Mouse (Mus musculus): ENCODE results near the gene Mmp23. TPM values are rescaled to one million over a fixed set of nuclear protein-coding genes. Genes with fewer than 3 reads are reported as not detected.
"Not testable (repeated sequence)": the region's sequence is repeated elsewhere in the genome, so short reads cannot be mapped to it uniquely, and the experiment has no call there.

The Mmp23 gene
- total RNA-seq, 2 experiments from 2014 or later, result 2.7 to 4.1 TPM

GRCm38 (mm10) chr4:155656214-155656751 is 3.1 kb upstream of the Mmp23 start:
- DNase-seq (ENCODE audit: low spot score in 2 of 2), result no peak

GRCm38 (mm10) chr4:155654456-155655298 is 1.5 kb upstream of the Mmp23 start:
- DNase-seq (ENCODE audit: low spot score in 2 of 2), result peak; percentile 20 to 45

GRCm38 (mm10) chr4:155654183-155654455 is 935 bp upstream of the Mmp23 start:
- DNase-seq (ENCODE audit: low spot score in 2 of 2), result peak in 1 of 2 experiments; percentile 22

- peak; percentile 46 to 49 for DNase-seq (ENCODE audit: low spot score in 2 of 2)
These were observed 433 bp upstream of the Mmp23 start for GRCm38 (mm10) chr4:155653451-155654182.

- DNase-seq (ENCODE audit: low spot score in 2 of 2), result no peak
These were observed 700 bp downstream of the Mmp23 start for GRCm38 (mm10) chr4:155652283-155653085.

- DNase-seq (ENCODE audit: low spot score in 2 of 2), result no peak
These were observed 1.5 kb downstream of the Mmp23 start for GRCm38 (mm10) chr4:155651553-155652269.

- DNase-seq (ENCODE audit: low spot score in 2 of 2), result no peak
These were observed 3.8 kb downstream of the Mmp23 start for GRCm38 (mm10) chr4:155649355-155649754.

GRCm38 (mm10) chr4:155645721-155646120 is 7.5 kb downstream of the Mmp23 start:
- no peak for DNase-seq (ENCODE audit: low spot score in 2 of 2)

GRCm38 (mm10) chr4:155645308-155645707 is 7.9 kb downstream of the Mmp23 start, which contains the start of gene Gm10563:
TSS of gene Gm10563 (minus strand) at chr4:155645408.
- DNase-seq (ENCODE audit: low spot score in 2 of 2), result not testable (repeated sequence)

- no peak for DNase-seq (ENCODE audit: low spot score in 2 of 2)
These were observed 9.7 kb downstream of the Mmp23 start for GRCm38 (mm10) chr4:155643531-155643930.

- DNase-seq (ENCODE audit: low spot score in 2 of 2), result no peak
These were observed 17.3 kb downstream of the Mmp23 start for GRCm38 (mm10) chr4:155635766-155636499.

- no peak for DNase-seq (ENCODE audit: low spot score in 2 of 2)
These were observed 22.9 kb downstream of the Mmp23 start for GRCm38 (mm10) chr4:155630267-155630666.

GRCm38 (mm10) chr4:155624338-155625291 is 28.6 kb downstream of the Mmp23 start, which contains the start of gene Cdk11b:
TSS of gene Cdk11b (plus strand) at chr4:155624854.
- DNase-seq (ENCODE audit: low spot score in 2 of 2), result peak; percentile 95 to 96

- DNase-seq (ENCODE audit: low spot score in 2 of 2), result no peak
These were observed 34.9 kb downstream of the Mmp23 start for GRCm38 (mm10) chr4:155618321-155618720.

- DNase-seq (ENCODE audit: low spot score in 2 of 2), result no peak
These were observed 39.9 kb downstream of the Mmp23 start for GRCm38 (mm10) chr4:155613264-155613663.

GRCm38 (mm10) chr4:155611860-155612259 is 41.3 kb downstream of the Mmp23 start:
- DNase-seq (ENCODE audit: low spot score in 2 of 2), result no peak

GRCm38 (mm10) chr4:155606825-155607224 is 46.4 kb downstream of the Mmp23 start:
- no peak for DNase-seq (ENCODE audit: low spot score in 2 of 2)

GRCm38 (mm10) chr4:155605132-155605531 is 48.1 kb downstream of the Mmp23 start:
- no peak for DNase-seq (ENCODE audit: low spot score in 2 of 2)

- no peak for DNase-seq (ENCODE audit: low spot score in 2 of 2)
These were observed 49.4 kb downstream of the Mmp23 start for GRCm38 (mm10) chr4:155603801-155604200.
